Mouse (Mus musculus) intestine, embryonic 15.5 days (tissue): ENCODE data around the gene Mylk2. TPM values are rescaled to one million over a fixed set of nuclear protein-coding genes. Genes with fewer than 3 reads are reported as not detected.

ENCODE experiments used
- ATAC-seq: fragments of 200-750 bp; cut with Nextera tagmentation; 2 replicates; pipeline ENCODE4 v1.8.0; 2017; ENCODE audit warnings: moderate TSS enrichment, moderate library complexity
- H3K27ac ChIP-seq: fragments of 300-500 bp; sonication (generic); 2 replicates; pipeline ENCODE4 v1.5.1; 2015; ENCODE audit warnings: mild to moderate bottlenecking, inconsistent platforms
- H3K27me3 ChIP-seq: fragments of 300-500 bp; sonication (generic); replicated peaks from 2 replicates; pipeline ENCODE4 v1.6.1; 2015; ENCODE audit warnings: inconsistent platforms
- H3K36me3 ChIP-seq: fragments of 300-500 bp; sonication (generic); 2 replicates; pipeline ENCODE4 v1.6.1; 2015; ENCODE audit warnings: inconsistent platforms
- H3K4me1 ChIP-seq: fragments of 300-500 bp; sonication (generic); replicated peaks from 2 replicates; pipeline ENCODE4 v1.6.1; 2015; ENCODE audit warnings: inconsistent platforms
- H3K4me2 ChIP-seq: fragments of 300-500 bp; sonication (generic); replicated peaks from 2 replicates; pipeline ENCODE4 v1.6.1; 2015; ENCODE audit warnings: mild to moderate bottlenecking, inconsistent platforms
- H3K4me3 ChIP-seq: fragments of 300-500 bp; sonication (generic); replicated peaks from 2 replicates; pipeline ENCODE4 v1.5.1; 2015; ENCODE audit warnings: inconsistent platforms
- H3K9ac ChIP-seq: fragments of 300-500 bp; sonication (generic); 2 replicates; pipeline ENCODE4 v1.6.1; 2015; ENCODE audit warnings: inconsistent platforms
- H3K9me3 ChIP-seq: fragments of 300-500 bp; sonication (generic); 2 replicates; pipeline ENCODE4 v1.6.1; 2016; ENCODE audit warnings: inconsistent platforms
- WGBS: fragments of 180-500 bp; shearing (Covaris S2); methylation state at CpG from one replicate; pipeline ENCODE4 v1.1.7; 2015; 5-methylcytosine and 5-hydroxymethylcytosine counted together
- polyA plus RNA-seq: library from polyadenylated mRNA; unstranded; fragments of >200 nt; fragmentation: Nextera tagmentation; extraction: Ambion mirVana; gene quantifications from 2 replicates; pipeline ENCODE4 v1.2.1, GENCODE M21; 2015

Mylk2 gene
- polyA plus RNA-seq, 1 experiment from 2014 or later, result 0.06 TPM

- H3K4me1 ChIP-seq, result peaks cover 17% of the 10 kb centered on the region
- no peak overlapping the region for H3K4me3 ChIP-seq
- peaks cover 30% of the 10 kb centered on the region for H3K27me3 ChIP-seq
- H3K9me3 ChIP-seq, result no peaks in the 10 kb centered on the region
- ATAC-seq, result no peak
- H3K27ac ChIP-seq, result no peak overlapping the region
- H3K36me3 ChIP-seq, result no peaks in the 10 kb centered on the region
- H3K9ac ChIP-seq, result no peak overlapping the region
- 49% methylated on average over 5 of the region's 5 CpGs for WGBS
- no peak overlapping the region for H3K4me2 ChIP-seq
Observed at GRCm38 (mm10) chr2:152916111-152916510, 5.0 kb downstream of the Mylk2 start.

- Histone ChIP-seq H3K4me2 (no peak overlapping the region), H3K4me1 (peaks cover 22% of the 10 kb centered on the region), H3K36me3 (no peaks in the 10 kb centered on the region), H3K27me3 (peaks cover 14% of the 10 kb centered on the region), H3K9ac (no peak overlapping the region), H3K4me3 (no peak overlapping the region), H3K27ac (no peak overlapping the region), H3K9me3 (no peaks in the 10 kb centered on the region)
- 43% methylated on average over 9 of the region's 9 CpGs for WGBS
- ATAC-seq, result no peak
Observed at GRCm38 (mm10) chr2:152917671-152918070, 6.5 kb downstream of the Mylk2 start.

GRCm38 (mm10) chr2:152922376-152922775 lies 11.2 kb downstream of the Mylk2 start:
- Histone ChIP-seq H3K27ac (no peak overlapping the region), H3K4me2 (no peak overlapping the region), H3K4me1 (peaks cover 28% of the 10 kb centered on the region; the same call in 1 of the 2 replicates), H3K9ac (no peak overlapping the region), H3K9me3 (no peaks in the 10 kb centered on the region), H3K36me3 (no peaks in the 10 kb centered on the region), H3K4me3 (no peak overlapping the region), H3K27me3 (peaks cover 2% of the 10 kb centered on the region; the same call in 1 of the 2 replicates)
- WGBS, result 40% methylated on average over 7 of the region's 7 CpGs
- no peak for ATAC-seq

GRCm38 (mm10) chr2:152923621-152924020 lies 12.5 kb downstream of the Mylk2 start:
- H3K36me3 ChIP-seq, result no peaks in the 10 kb centered on the region
- H3K4me2 ChIP-seq, result no peak overlapping the region
- no peak overlapping the region for H3K9ac ChIP-seq
- peaks cover 24% of the 10 kb centered on the region; the same call in 1 of the 2 replicates for H3K4me1 ChIP-seq
- H3K9me3 ChIP-seq, result no peaks in the 10 kb centered on the region
- WGBS, result 77% methylated on average over 3 of the region's 3 CpGs
- ATAC-seq, result no peak
- H3K27ac ChIP-seq, result no peak overlapping the region
- no peak overlapping the region for H3K4me3 ChIP-seq
- no peaks in the 10 kb centered on the region for H3K27me3 ChIP-seq

- ATAC-seq, result no peak
- Histone ChIP-seq H3K9ac (no peak overlapping the region), H3K4me1 (peaks cover 23% of the 10 kb centered on the region; the same call in 1 of the 2 replicates), H3K4me2 (no peak overlapping the region), H3K9me3 (no peaks in the 10 kb centered on the region), H3K27me3 (no peaks in the 10 kb centered on the region), H3K36me3 (no peaks in the 10 kb centered on the region), H3K4me3 (no peak overlapping the region), H3K27ac (no peak overlapping the region)
- 74% methylated on average over 8 of the region's 8 CpGs for WGBS
Observed at GRCm38 (mm10) chr2:152924128-152924527, 13.0 kb downstream of the Mylk2 start.

- no peak for ATAC-seq
- Histone ChIP-seq H3K4me1 (peaks cover 23% of the 10 kb centered on the region; the same call in 1 of the 2 replicates), H3K27me3 (no peaks in the 10 kb centered on the region), H3K36me3 (no peaks in the 10 kb centered on the region), H3K4me3 (no peak overlapping the region), H3K9ac (no peak overlapping the region), H3K4me2 (no peak overlapping the region), H3K27ac (no peak overlapping the region), H3K9me3 (no peaks in the 10 kb centered on the region)
- 77% methylated on average over 5 of the region's 5 CpGs for WGBS
Observed at GRCm38 (mm10) chr2:152924543-152924942, 13.4 kb downstream of the Mylk2 start.

- H3K4me2 ChIP-seq, result no peak overlapping the region
- H3K4me1 ChIP-seq, result peaks cover 23% of the 10 kb centered on the region; the same call in 1 of the 2 replicates
- no peaks in the 10 kb centered on the region for H3K9me3 ChIP-seq
- no peaks in the 10 kb centered on the region for H3K27me3 ChIP-seq
- H3K4me3 ChIP-seq, result no peak overlapping the region
- ATAC-seq, result peak; percentile 40
- H3K27ac ChIP-seq, result peak overlapping the region; percentile 37; the same call in 1 of the 2 replicates
- H3K9ac ChIP-seq, result no peak overlapping the region
- WGBS, result 47% methylated on average over 11 of the region's 11 CpGs
- H3K36me3 ChIP-seq, result no peaks in the 10 kb centered on the region
Observed at GRCm38 (mm10) chr2:152925189-152925872, 14.2 kb downstream of the Mylk2 start.

- no peak for ATAC-seq
- 67% methylated on average over 9 of the region's 9 CpGs for WGBS
- no peak overlapping the region for H3K27ac ChIP-seq
Observed at GRCm38 (mm10) chr2:152926896-152927295, 15.7 kb downstream of the Mylk2 start.

GRCm38 (mm10) chr2:152927371-152927770 lies 16.2 kb downstream of the Mylk2 start:
- 50% methylated on average over 5 of the region's 5 CpGs for WGBS
- H3K4me3 ChIP-seq, result no peak overlapping the region
- H3K27me3 ChIP-seq, result no peaks in the 10 kb centered on the region
- no peaks in the 10 kb centered on the region for H3K9me3 ChIP-seq
- H3K9ac ChIP-seq, result no peak overlapping the region
- ATAC-seq, result no peak
- no peak overlapping the region for H3K4me2 ChIP-seq
- no peaks in the 10 kb centered on the region for H3K36me3 ChIP-seq
- H3K27ac ChIP-seq, result no peak overlapping the region
- H3K4me1 ChIP-seq, result peaks cover 19% of the 10 kb centered on the region; the same call in 1 of the 2 replicates

More at GRCm38 (mm10) chr2:152926896-152927295, 15.7 kb downstream of the Mylk2 start:
- no peak overlapping the region for H3K4me3 ChIP-seq
- H3K36me3 ChIP-seq, result no peaks in the 10 kb centered on the region
- H3K27me3 ChIP-seq, result no peaks in the 10 kb centered on the region
- H3K4me1 ChIP-seq, result peaks cover 23% of the 10 kb centered on the region; the same call in 1 of the 2 replicates
- H3K9ac ChIP-seq, result no peak overlapping the region
- H3K9me3 ChIP-seq, result no peaks in the 10 kb centered on the region
- H3K4me2 ChIP-seq, result no peak overlapping the region

GRCm38 (mm10) chr2:152928219-152928987 lies 17.3 kb downstream of the Mylk2 start:
- Histone ChIP-seq H3K36me3 (no peaks in the 10 kb centered on the region), H3K27me3 (0 out of 2 replicates have a peak, but pooled peaks cover 7% of the 10 kb centered on the region), H3K4me1 (0 out of 2 replicates have a peak, but pooled peaks cover 19% of the 10 kb centered on the region), H3K4me2 (no peak overlapping the region), H3K9me3 (no peaks in the 10 kb centered on the region), H3K4me3 (no peak overlapping the region), H3K27ac (no peak overlapping the region), H3K9ac (no peak overlapping the region)
- 47% methylated on average over 14 of the region's 14 CpGs for WGBS
- ATAC-seq, result no peak; the same call in 1 of the 2 replicates

GRCm38 (mm10) chr2:152928988-152929370 lies 17.8 kb downstream of the Mylk2 start:
- Histone ChIP-seq H3K9ac (no peak overlapping the region), H3K36me3 (no peaks in the 10 kb centered on the region), H3K27ac (no peak overlapping the region), H3K9me3 (no peaks in the 10 kb centered on the region), H3K4me2 (no peak overlapping the region), H3K4me3 (no peak overlapping the region), H3K4me1 (0 out of 2 replicates have a peak, but pooled peaks cover 19% of the 10 kb centered on the region), H3K27me3 (0 out of 2 replicates have a peak, but pooled peaks cover 9% of the 10 kb centered on the region)
- WGBS, result 70% methylated on average over 3 of the region's 3 CpGs
- no peak for ATAC-seq

- Histone ChIP-seq H3K4me1 (0 out of 2 replicates have a peak, but pooled peaks cover 15% of the 10 kb centered on the region), H3K36me3 (no peaks in the 10 kb centered on the region), H3K27me3 (0 out of 2 replicates have a peak, but pooled peaks cover 9% of the 10 kb centered on the region), H3K9me3 (no peaks in the 10 kb centered on the region), H3K4me2 (no peak overlapping the region), H3K27ac (0 out of 2 replicates have a peak overlapping the region, but pooled peaks have one; percentile 44), H3K9ac (no peak overlapping the region), H3K4me3 (no peak overlapping the region)
- ATAC-seq, result no peak
- 37% methylated on average over 2 of the region's 2 CpGs for WGBS
Observed at GRCm38 (mm10) chr2:152930276-152930675, 19.1 kb downstream of the Mylk2 start.
